Comparison of ENCODE assay signal across 8 mouse cellular contexts in genomic region chr7:132599071-132599975, GRCm38 (mm10). TPM values are rescaled to one million over a fixed set of nuclear protein-coding genes. Genes with fewer than 3 reads are reported as not detected.
DNase-seq lines count a peak whose midpoint lies in the region; ATAC-seq and TF ChIP-seq lines count a peak whose summit lies in the region.

Gene Nkx1-2, minus strand, starts transcription at chr7:132599637.

- no peak for TF ChIP-seq EP300 in ES-Bruce4 (IDR thresholded peaks at IDR 0.05; ENCODE audit: insufficient read depth, low read depth, low read length)

- peaks cover 81% of the 10 kb centered on the region for H3K27me3 ChIP-seq in heart, embryonic 12.5 days (replicated peaks)
- peaks cover 27% of the 10 kb centered on the region for H3K27me3 ChIP-seq in ES-Bruce4 (ENCODE audit: control insufficient read depth, insufficient read depth, low read length, poor library complexity, severe bottlenecking)
- peaks cover 74% of the 10 kb centered on the region for H3K27me3 ChIP-seq in forebrain, postnatal 0 days (ENCODE audit: insufficient read depth, low read length)
- H3K27me3 ChIP-seq in midbrain, embryonic 11.5 days (ENCODE audit: control insufficient read depth, insufficient read depth, low read length), result peaks cover 73% of the 10 kb centered on the region

- intact Hi-C loops in heart, postnatal 25 days (cut with DNase I), result no loop called here
- intact Hi-C loops in gastrocnemius, postnatal 14 days (cut with DNase I; ENCODE audit: low total_unique reads), result no loop called here

- WGBS in heart, embryonic 12.5 days, result 1% methylated on average over 51 of the region's 52 CpGs
- under 1% methylated on average over 49 of the region's 52 CpGs for WGBS in forebrain, postnatal 0 days
- 2% methylated on average over 48 of the region's 52 CpGs for WGBS in midbrain, embryonic 11.5 days

- ATAC-seq in heart, embryonic 12.5 days (ENCODE audit: insufficient number of reproducible peaks, low FRiP score), result 0 out of 2 replicates have a peak, but pooled peaks have one; percentile 26
- peak; percentile 40; the same call in 1 of the 2 replicates for ATAC-seq in forebrain, postnatal 0 days
- peak; percentile 43 for ATAC-seq in midbrain, embryonic 11.5 days (ENCODE audit: low FRiP score)

- peak within 1 kb of the TSS; percentile 96 for H3K4me2 ChIP-seq in heart, embryonic 12.5 days
- H3K4me2 ChIP-seq in forebrain, postnatal 0 days (ENCODE audit: low read depth), result peak within 1 kb of the TSS; percentile 60
- H3K4me2 ChIP-seq in midbrain, embryonic 11.5 days, result peak within 1 kb of the TSS; percentile 63

- H3K4me1 ChIP-seq in heart, embryonic 12.5 days (replicated peaks), result peaks cover 24% of the 10 kb centered on the region
- no peaks in the 10 kb centered on the region for H3K4me1 ChIP-seq in ES-Bruce4 (ENCODE audit: control insufficient read depth, insufficient read depth, low read length)
- peaks cover 11% of the 10 kb centered on the region; the same call in 1 of the 2 replicates for H3K4me1 ChIP-seq in forebrain, postnatal 0 days (ENCODE audit: insufficient read depth)
- peaks cover 23% of the 10 kb centered on the region for H3K4me1 ChIP-seq in midbrain, embryonic 11.5 days (ENCODE audit: control insufficient read depth, insufficient read depth, low read length)

- peak within 1 kb of the TSS; percentile 70 for H3K9ac ChIP-seq in heart, embryonic 12.5 days
- 0 out of 2 replicates have a peak within 1 kb of the TSS, but pooled peaks have one; percentile 3 for H3K9ac ChIP-seq in ES-Bruce4 (ENCODE audit: low read depth, poor library complexity, severe bottlenecking)
- H3K9ac ChIP-seq in forebrain, postnatal 0 days, result peak within 1 kb of the TSS; percentile 10; the same call in 1 of the 2 replicates
- peak within 1 kb of the TSS; percentile 27 for H3K9ac ChIP-seq in midbrain, embryonic 11.5 days (ENCODE audit: low read length)

- no peak for DNase-seq in heart, postnatal 25 days (ENCODE audit: low spot score)
- no peak for DNase-seq in forebrain, postnatal 0 days
- peak; percentile 93 for DNase-seq in midbrain, embryonic 11.5 days (ENCODE audit: low spot score, missing footprints)
- no peak for DNase-seq in spleen, adult 12 weeks (ENCODE audit: low spot score)
- DNase-seq in gastrocnemius, postnatal 14 days, result no peak
- no peak for DNase-seq in gastrocnemius, postnatal 4 days (ENCODE audit: low spot score in 2 of 2)

- no peaks in the 10 kb centered on the region for H3K36me3 ChIP-seq in heart, embryonic 12.5 days
- H3K36me3 ChIP-seq in ES-Bruce4 (ENCODE audit: control insufficient read depth, insufficient read depth, low read length, poor library complexity, severe bottlenecking), result no peaks in the 10 kb centered on the region
- H3K36me3 ChIP-seq in forebrain, postnatal 0 days (ENCODE audit: insufficient read depth), result no peaks in the 10 kb centered on the region
- H3K36me3 ChIP-seq in midbrain, embryonic 11.5 days (ENCODE audit: control insufficient read depth, insufficient read depth, low read length), result no peaks in the 10 kb centered on the region

- no peaks in the 10 kb centered on the region for H3K9me3 ChIP-seq in heart, embryonic 12.5 days (replicated peaks)
- H3K9me3 ChIP-seq in ES-Bruce4 (replicated peaks; ENCODE audit: control insufficient read depth, insufficient read depth, low read length, poor library complexity, severe bottlenecking), result no peaks in the 10 kb centered on the region
- no peaks in the 10 kb centered on the region for H3K9me3 ChIP-seq in forebrain, postnatal 0 days (ENCODE audit: low read length)
- no peaks in the 10 kb centered on the region for H3K9me3 ChIP-seq in midbrain, embryonic 11.5 days (ENCODE audit: control insufficient read depth, low read length)

- H3K4me3 ChIP-seq in heart, embryonic 12.5 days, result peak within 1 kb of the TSS; percentile 57
- peak within 1 kb of the TSS; percentile 27 for H3K4me3 ChIP-seq in ES-Bruce4 (ENCODE audit: low read depth, low read length)
- H3K4me3 ChIP-seq in forebrain, postnatal 0 days (ENCODE audit: low read depth, low read length), result peak within 1 kb of the TSS; percentile 33
- H3K4me3 ChIP-seq in midbrain, embryonic 11.5 days (ENCODE audit: low read depth, low read length), result peak within 1 kb of the TSS; percentile 31

- H3K27ac ChIP-seq in heart, embryonic 12.5 days (ENCODE audit: poor library complexity, severe bottlenecking), result no peak within 1 kb of the TSS
- H3K27ac ChIP-seq in ES-Bruce4 (ENCODE audit: insufficient read depth, low read length), result no peak within 1 kb of the TSS
- no peak within 1 kb of the TSS for H3K27ac ChIP-seq in forebrain, postnatal 0 days (ENCODE audit: low read depth, low read length)
- no peak within 1 kb of the TSS for H3K27ac ChIP-seq in midbrain, embryonic 11.5 days (ENCODE audit: low read depth, low read length)

- TF ChIP-seq CTCF in ES-Bruce4 (IDR thresholded peaks at IDR 0.05; ENCODE audit: low read depth, low read length), result no peak
- no peak for TF ChIP-seq CTCF in forebrain, postnatal 0 days (IDR thresholded peaks at IDR 0.05; ENCODE audit: low read depth)

- no peak for TF ChIP-seq POLR2A in ES-Bruce4 (IDR thresholded peaks at IDR 0.05; ENCODE audit: insufficient read depth, low read length)

RNA-seq across cellular contexts. Expression of gene Nkx1-2, which starts in this region (rescaled TPM):
- not detected in 2 replicates for polyA plus RNA-seq in heart, embryonic 12.5 days (2016; fragmentation: Nextera tagmentation; extraction: Ambion mirVana)
- total RNA-seq in heart, postnatal 25 days (2021), result not detected
- 0.20 TPM in 1 of 2 replicates, not detected in the other for polyA plus RNA-seq in ES-Bruce4 (2011; ENCODE audit: insufficient read depth, insufficient read length, low read depth, missing spikeins)
- 0.08 TPM in 1 of 2 replicates, not detected in the other for total RNA-seq in forebrain, postnatal 0 days (2014; rRNA removed)
- not detected in 2 replicates for polyA plus RNA-seq in forebrain, postnatal 0 days (2015; fragmentation: Nextera tagmentation; extraction: Ambion mirVana)
- 4.4 and 4.5 TPM in 2 replicates for polyA plus RNA-seq in midbrain, embryonic 11.5 days (2014; fragmentation: Nextera tagmentation; extraction: Ambion mirVana)
- not detected for total RNA-seq in gastrocnemius, postnatal 14 days (2021)
- total RNA-seq in gastrocnemius, postnatal 4 days (2021), result not detected

Comparison
In these comparisons a context has a peak if more than half of its experiments do, and no peak if none do; other contexts are left out.
1. Peak in ATAC-seq, H3K4me3 ChIP-seq, H3K9ac ChIP-seq and H3K4me2 ChIP-seq in heart, embryonic 12.5 days; RNA of the gene not detected or under 1 TPM.
2. Peak in ATAC-seq, H3K4me3 ChIP-seq, H3K9ac ChIP-seq and H3K4me2 ChIP-seq in forebrain, postnatal 0 days; RNA of the gene not detected or under 1 TPM.
3. H3K9ac ChIP-seq: peak in every context shown above with its lines; median percentile 70 in heart, embryonic 12.5 days; 27 in midbrain, embryonic 11.5 days; 10 in forebrain, postnatal 0 days; 3 in ES-Bruce4.